Mouse (Mus musculus): Measurements from ENCODE around the gene Nop2. TPM values are rescaled to one million over a fixed set of nuclear protein-coding genes. Genes with fewer than 3 reads are reported as not detected.

Nop2 gene
- polyA plus RNA-seq, 2 experiments, result 48.5 to 54.2 TPM

DNA sequence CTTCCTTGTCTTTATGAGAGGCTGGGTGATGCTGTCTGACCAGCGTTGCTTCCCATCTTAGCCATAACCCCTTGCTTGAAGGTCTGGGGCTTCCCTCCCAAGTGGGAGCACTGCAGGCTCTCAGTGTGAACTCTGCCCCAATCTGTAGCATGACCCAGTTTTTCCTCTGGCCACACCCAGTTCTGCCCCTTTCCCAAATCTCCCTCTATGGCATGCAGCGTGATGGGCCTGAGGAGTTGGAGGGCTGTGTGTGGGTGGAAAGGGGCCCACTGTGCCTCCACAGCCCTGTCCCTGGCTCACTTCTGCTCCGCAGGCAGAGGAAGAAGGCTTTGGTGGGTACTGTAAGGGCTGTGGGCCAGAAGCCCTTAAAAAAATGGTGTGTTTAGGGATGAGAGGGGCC is 33.2 kb upstream of the Nop2 start:
- DNase-seq (ENCODE audit: low spot score) (no peak), ATAC-seq (ENCODE audit: low FRiP score, low read depth) (no peak)
- peak overlapping the region; percentile 26 for H3K9ac ChIP-seq (ENCODE audit: low read depth, low read length, severe bottlenecking)
- H3K27ac ChIP-seq (replicated peaks; ENCODE audit: low read depth, low read length), result no peak overlapping the region
- H3K9me3 ChIP-seq (ENCODE audit: control insufficient read depth, low read length), result no peaks in the 10 kb centered on the region
- peaks cover 24% of the 10 kb centered on the region for H3K4me1 ChIP-seq (ENCODE audit: control insufficient read depth, insufficient read depth, low read length)
- TF ChIP-seq POLR2A (IDR thresholded peaks at IDR 0.05; ENCODE audit: borderline replicate concordance, extremely low read depth, insufficient read depth, insufficient read length), result no peak
- peaks cover 60% of the 10 kb centered on the region for H3K36me3 ChIP-seq (ENCODE audit: control insufficient read depth, insufficient read depth, low read length)
- 69% methylated on average over 3 of the region's 3 CpGs for WGBS
- no peaks in the 10 kb centered on the region for H3K27me3 ChIP-seq (ENCODE audit: control insufficient read depth, insufficient read depth, low read length)
- H3K4me2 ChIP-seq (replicated peaks; ENCODE audit: low read depth, low read length, severe bottlenecking), result peak overlapping the region; percentile 82
- H3K4me3 ChIP-seq (replicated peaks; ENCODE audit: low read length), result peak overlapping the region; percentile 96

DNA sequence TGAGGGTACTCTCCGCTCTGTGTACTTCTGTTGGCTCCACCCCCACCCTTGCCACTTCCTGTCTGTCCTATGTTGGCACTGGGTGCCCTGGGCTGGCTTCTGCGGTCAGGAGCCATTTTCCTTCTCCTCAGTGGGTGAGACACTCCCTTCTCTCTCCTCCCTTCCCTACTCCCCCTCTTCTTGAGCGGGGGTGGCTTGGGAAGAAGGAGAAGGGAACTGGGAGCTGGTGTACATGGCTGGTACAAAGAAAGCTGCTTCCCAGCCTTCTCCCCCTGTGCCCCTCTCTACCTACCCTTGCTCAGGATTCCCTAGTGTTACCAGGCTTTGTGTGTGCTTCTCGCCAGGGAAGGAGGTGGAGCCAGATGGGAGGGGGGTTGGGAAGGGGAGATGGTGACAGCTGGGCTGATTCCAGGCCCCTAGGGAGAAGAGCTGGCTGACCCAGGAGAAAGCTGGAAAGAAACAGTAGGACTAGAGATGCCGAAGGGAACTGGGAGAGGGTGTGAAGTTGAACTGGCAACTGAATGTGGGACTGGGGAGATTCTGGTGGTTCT is 32.2 kb upstream of the Nop2 start:
- no peak for TF ChIP-seq POLR2A (IDR thresholded peaks at IDR 0.05; ENCODE audit: borderline replicate concordance, extremely low read depth, insufficient read depth, insufficient read length)
- H3K4me1 ChIP-seq (ENCODE audit: control insufficient read depth, insufficient read depth, low read length), result peaks cover 24% of the 10 kb centered on the region
- H3K27ac ChIP-seq (replicated peaks; ENCODE audit: low read depth, low read length), result no peak overlapping the region
- no peak for DNase-seq (ENCODE audit: low spot score)
- H3K27me3 ChIP-seq (ENCODE audit: control insufficient read depth, insufficient read depth, low read length), result no peaks in the 10 kb centered on the region
- H3K9ac ChIP-seq (ENCODE audit: low read depth, low read length, severe bottlenecking), result peak overlapping the region; percentile 17; the same call in 1 of the 2 replicates
- H3K4me3 ChIP-seq (replicated peaks; ENCODE audit: low read length), result no peak overlapping the region
- 54% methylated on average over 4 of the region's 5 CpGs for WGBS
- no peaks in the 10 kb centered on the region for H3K9me3 ChIP-seq (ENCODE audit: control insufficient read depth, low read length)
- peak overlapping the region; percentile 15 for H3K4me2 ChIP-seq (replicated peaks; ENCODE audit: low read depth, low read length, severe bottlenecking)
- ATAC-seq (ENCODE audit: low FRiP score, low read depth), result no peak
- H3K36me3 ChIP-seq (ENCODE audit: control insufficient read depth, insufficient read depth, low read length), result peaks cover 70% of the 10 kb centered on the region

DNA sequence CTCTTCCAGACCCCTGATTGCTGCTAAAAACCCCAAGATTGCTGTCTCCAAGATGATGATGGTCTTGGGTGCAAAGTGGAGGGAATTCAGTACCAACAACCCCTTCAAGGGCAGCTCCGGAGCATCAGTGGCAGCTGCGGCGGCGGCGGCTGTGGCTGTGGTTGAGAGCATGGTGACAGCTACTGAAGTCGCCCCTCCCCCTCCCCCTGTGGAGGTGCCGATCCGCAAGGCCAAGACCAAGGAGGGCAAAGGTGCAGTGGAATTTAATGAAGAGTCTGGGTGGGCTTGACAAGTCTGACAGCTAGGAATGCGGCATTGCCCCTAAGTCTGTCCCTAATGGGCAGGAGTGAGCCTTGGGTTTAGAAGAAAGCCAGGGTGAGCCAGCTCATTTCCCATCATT is 30.3 kb upstream of the Nop2 start:
- H3K4me1 ChIP-seq (ENCODE audit: control insufficient read depth, insufficient read depth, low read length), result peaks cover 24% of the 10 kb centered on the region
- ATAC-seq (ENCODE audit: low FRiP score, low read depth) (no peak), DNase-seq (ENCODE audit: low spot score) (no peak)
- no peak overlapping the region for H3K27ac ChIP-seq (replicated peaks; ENCODE audit: low read depth, low read length)
- H3K36me3 ChIP-seq (ENCODE audit: control insufficient read depth, insufficient read depth, low read length), result peaks cover 89% of the 10 kb centered on the region
- H3K4me3 ChIP-seq (replicated peaks; ENCODE audit: low read length), result no peak overlapping the region
- no peak overlapping the region for H3K4me2 ChIP-seq (replicated peaks; ENCODE audit: low read depth, low read length, severe bottlenecking)
- 72% methylated on average over 9 of the region's 9 CpGs for WGBS
- H3K9me3 ChIP-seq (ENCODE audit: control insufficient read depth, low read length), result no peaks in the 10 kb centered on the region
- no peaks in the 10 kb centered on the region for H3K27me3 ChIP-seq (ENCODE audit: control insufficient read depth, insufficient read depth, low read length)
- no peak overlapping the region for H3K9ac ChIP-seq (ENCODE audit: low read depth, low read length, severe bottlenecking)
- TF ChIP-seq POLR2A (IDR thresholded peaks at IDR 0.05; ENCODE audit: borderline replicate concordance, extremely low read depth, insufficient read depth, insufficient read length), result no peak

DNA sequence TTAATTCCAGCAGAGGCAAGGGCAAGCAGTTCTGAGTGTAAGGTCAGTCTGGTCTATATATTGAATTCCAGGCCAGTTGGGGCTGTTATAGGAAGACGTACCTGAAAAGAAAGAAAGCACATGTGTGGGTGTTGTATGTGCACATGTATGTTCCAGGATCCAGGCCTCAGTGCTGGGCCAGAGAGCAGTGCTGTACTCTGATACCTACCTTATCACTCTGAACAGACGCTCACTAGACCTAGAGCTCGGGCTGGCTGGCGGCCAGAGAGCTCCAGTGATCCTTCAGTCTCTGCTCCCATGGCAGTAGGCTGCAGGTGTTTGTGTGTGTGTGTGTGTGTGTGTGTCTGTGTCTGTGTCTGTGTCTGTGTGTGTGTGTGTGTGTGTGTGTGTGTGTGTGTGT is 27.5 kb upstream of the Nop2 start:
- Histone ChIP-seq H3K27me3 (ENCODE audit: control insufficient read depth, insufficient read depth, low read length) (no peaks in the 10 kb centered on the region), H3K4me1 (ENCODE audit: control insufficient read depth, insufficient read depth, low read length) (peaks cover 6% of the 10 kb centered on the region), H3K9me3 (ENCODE audit: control insufficient read depth, low read length) (no peaks in the 10 kb centered on the region), H3K9ac (ENCODE audit: low read depth, low read length, severe bottlenecking) (no peak overlapping the region), H3K27ac (replicated peaks; ENCODE audit: low read depth, low read length) (no peak overlapping the region), H3K4me2 (replicated peaks; ENCODE audit: low read depth, low read length, severe bottlenecking) (no peak overlapping the region), H3K36me3 (ENCODE audit: control insufficient read depth, insufficient read depth, low read length) (peaks cover 98% of the 10 kb centered on the region), H3K4me3 (replicated peaks; ENCODE audit: low read length) (no peak overlapping the region)
- 95% methylated on average over 4 of the region's 4 CpGs for WGBS
- ATAC-seq (ENCODE audit: low FRiP score, low read depth) (no peak), DNase-seq (ENCODE audit: low spot score) (no peak)
- TF ChIP-seq POLR2A (IDR thresholded peaks at IDR 0.05; ENCODE audit: borderline replicate concordance, extremely low read depth, insufficient read depth, insufficient read length), result no peak

DNA sequence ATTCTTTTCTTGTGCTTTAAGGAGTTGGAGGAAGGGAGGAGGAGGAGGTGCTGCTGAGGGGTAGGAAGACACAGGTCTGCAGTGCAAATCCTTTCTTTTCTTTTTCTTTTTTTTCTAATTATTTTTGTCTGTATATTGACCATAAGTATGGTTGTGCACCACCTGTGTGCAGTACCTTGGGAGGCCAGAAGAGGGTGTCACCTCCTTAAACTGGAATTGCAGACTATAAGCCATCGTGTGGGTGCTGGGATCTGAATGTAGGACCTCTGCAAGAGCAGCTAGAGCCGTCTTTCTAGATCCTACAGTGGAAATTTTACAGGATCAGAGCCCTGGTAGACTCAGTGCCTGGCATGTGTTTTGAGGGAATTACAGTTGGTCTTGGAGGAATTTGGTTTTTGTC is 24.0 kb upstream of the Nop2 start:
- Histone ChIP-seq H3K27ac (replicated peaks; ENCODE audit: low read depth, low read length) (no peak overlapping the region), H3K4me2 (replicated peaks; ENCODE audit: low read depth, low read length, severe bottlenecking) (no peak overlapping the region), H3K36me3 (ENCODE audit: control insufficient read depth, insufficient read depth, low read length) (peaks cover 98% of the 10 kb centered on the region), H3K4me1 (ENCODE audit: control insufficient read depth, insufficient read depth, low read length) (no peaks in the 10 kb centered on the region), H3K4me3 (replicated peaks; ENCODE audit: low read length) (no peak overlapping the region), H3K9ac (ENCODE audit: low read depth, low read length, severe bottlenecking) (no peak overlapping the region), H3K27me3 (ENCODE audit: control insufficient read depth, insufficient read depth, low read length) (no peaks in the 10 kb centered on the region), H3K9me3 (ENCODE audit: control insufficient read depth, low read length) (no peaks in the 10 kb centered on the region)
- WGBS, result 92% methylated on average over 2 of the region's 2 CpGs
- no peak for DNase-seq (ENCODE audit: low spot score)
- ATAC-seq (ENCODE audit: low FRiP score, low read depth), result no peak
- no peak for TF ChIP-seq POLR2A (IDR thresholded peaks at IDR 0.05; ENCODE audit: borderline replicate concordance, extremely low read depth, insufficient read depth, insufficient read length)

DNA sequence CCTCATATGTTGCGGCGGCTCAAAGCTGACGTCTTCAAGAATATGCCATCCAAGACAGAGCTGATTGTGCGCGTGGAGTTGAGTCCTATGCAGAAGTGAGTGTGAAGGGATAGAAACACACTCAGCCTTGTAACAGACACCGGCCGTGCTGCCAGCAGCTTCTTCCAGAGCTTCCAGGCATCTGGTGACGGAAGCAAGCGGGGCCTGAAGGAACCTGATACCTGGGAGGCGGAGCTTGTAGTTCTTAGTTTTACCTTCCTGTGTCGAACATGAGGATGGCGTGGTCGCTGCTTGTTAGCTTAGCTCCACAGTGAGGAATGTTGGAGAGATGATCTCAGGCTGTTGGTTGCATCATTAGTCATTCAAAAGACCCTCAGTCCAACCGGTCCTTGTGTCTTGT is 22.3 kb upstream of the Nop2 start:
- Histone ChIP-seq H3K27me3 (ENCODE audit: control insufficient read depth, insufficient read depth, low read length) (no peaks in the 10 kb centered on the region), H3K9ac (ENCODE audit: low read depth, low read length, severe bottlenecking) (no peak overlapping the region), H3K9me3 (ENCODE audit: control insufficient read depth, low read length) (no peaks in the 10 kb centered on the region), H3K4me3 (replicated peaks; ENCODE audit: low read length) (no peak overlapping the region), H3K4me1 (ENCODE audit: control insufficient read depth, insufficient read depth, low read length) (no peaks in the 10 kb centered on the region), H3K27ac (replicated peaks; ENCODE audit: low read depth, low read length) (no peak overlapping the region), H3K4me2 (replicated peaks; ENCODE audit: low read depth, low read length, severe bottlenecking) (no peak overlapping the region), H3K36me3 (ENCODE audit: control insufficient read depth, insufficient read depth, low read length) (peaks cover 99% of the 10 kb centered on the region)
- ATAC-seq (ENCODE audit: low FRiP score, low read depth), result no peak
- no peak for TF ChIP-seq POLR2A (IDR thresholded peaks at IDR 0.05; ENCODE audit: borderline replicate concordance, extremely low read depth, insufficient read depth, insufficient read length)
- DNase-seq (ENCODE audit: low spot score), result no peak
- WGBS, result 74% methylated on average over 14 of the region's 14 CpGs

All from limb, embryonic 14.5 days (tissue).